Mouse (Mus musculus) CH12.LX (cell line): ENCODE data around the gene Hist1h2bg.

Experiments
- ELF1 ChIP-seq: IDR thresholded peaks from 2 replicates; pipeline ENCODE4 v1.6.1; 2014; ENCODE audit warnings: low read depth, mild to moderate bottlenecking, inconsistent platforms, low read length, improper control_type of control experiment
- EP300 ChIP-seq: IDR thresholded peaks from 2 replicates; pipeline ENCODE4 v1.6.1; 2011; ENCODE audit warnings: low read length, improper control_type of control experiment
- GABPA ChIP-seq: IDR thresholded peaks from 2 replicates; pipeline ENCODE4 v1.6.1; 2012; ENCODE audit warnings: low read depth, low read length, improper control_type of control experiment, inconsistent platforms; ENCODE audit not compliant: insufficient replicate concordance
- HCFC1 ChIP-seq: IDR thresholded peaks from 2 replicates; pipeline ENCODE4 v1.6.1; 2012; ENCODE audit warnings: low read depth, mild to moderate bottlenecking, inconsistent platforms, low read length, improper control_type of control experiment
- MAZ ChIP-seq: IDR thresholded peaks from 2 replicates; pipeline ENCODE4 v1.6.1; 2012; ENCODE audit warnings: low read depth, mild to moderate bottlenecking, inconsistent platforms, low read length, improper control_type of control experiment, moderate library complexity
- MXI1 ChIP-seq: IDR thresholded peaks from 2 replicates; pipeline ENCODE4 v1.6.1; 2011; ENCODE audit warnings: mild to moderate bottlenecking, low read depth, low read length, improper control_type of control experiment
- MYC ChIP-seq: IDR thresholded peaks from 2 replicates; pipeline ENCODE4 v1.6.1; 2011; ENCODE audit warnings: low read depth, mild to moderate bottlenecking, improper control_type of control experiment, low read length
- POLR2A ChIP-seq: IDR thresholded peaks from 2 replicates; pipeline ENCODE4 v1.6.1; 2011; ENCODE audit warnings: low read depth, mild to moderate bottlenecking, improper control_type of control experiment, low read length
- USF1 ChIP-seq: IDR thresholded peaks from 2 replicates; pipeline ENCODE4 v1.6.1; 2014; ENCODE audit warnings: low read depth, mild to moderate bottlenecking, inconsistent platforms, low read length, improper control_type of control experiment
- ZC3H11A ChIP-seq: IDR thresholded peaks from 2 replicates; pipeline ENCODE4 v1.6.1; 2012; ENCODE audit warnings: low read depth, mild to moderate bottlenecking, inconsistent platforms, low read length, improper control_type of control experiment

GRCm38 (mm10) chr13:23541497-23541896 lies 29.7 kb upstream of the Hist1h2bg start:
- TF ChIP-seq GABPA = no peak
- no peak for TF ChIP-seq MXI1
- no peak for TF ChIP-seq POLR2A
- no peak for TF ChIP-seq EP300
- TF ChIP-seq USF1 = no peak
- no peak for TF ChIP-seq HCFC1
- TF ChIP-seq ZC3H11A = no peak
- no peak for TF ChIP-seq MAZ
- no peak for TF ChIP-seq MYC
- no peak for TF ChIP-seq ELF1
